Mouse (Mus musculus) G1E (cell line): ENCODE measurements around the gene Ap3m1.
A peak's percentile ranks its signal among the peaks of the same experiment; 100 is the strongest.

ENCODE experiments used
- CTCF ChIP-seq: IDR thresholded peaks from 2 replicates; pipeline ENCODE4 v1.5.1; 2012; ENCODE audit warnings: low read depth, low read length, inconsistent platforms, mixed read lengths
- GATA1 ChIP-seq: IDR thresholded peaks from 2 replicates; pipeline ENCODE4 v1.6.1; 2012; ENCODE audit warnings: borderline replicate concordance, low read length, inconsistent platforms, mixed read lengths
- POLR2AphosphoS5 ChIP-seq: IDR thresholded peaks from 2 replicates; pipeline ENCODE4 v1.6.1; 2012; ENCODE audit warnings: low read depth, low read length, inconsistent platforms; ENCODE audit not compliant: insufficient replicate concordance
- TAL1 ChIP-seq: conservative IDR thresholded peaks from 2 replicates; pipeline ENCODE4 v1.6.1; 2012; ENCODE audit warnings: low read depth, low read length, inconsistent platforms, mixed read lengths

GRCm38 (mm10) chr14:21073981-21074380 is 21.7 kb upstream of the Ap3m1 start:
- TF ChIP-seq TAL1 (peak; percentile 64), CTCF (no peak), GATA1 (no peak), POLR2AphosphoS5 (no peak)
